Mouse (Mus musculus): ENCODE measurements around the gene Syde1. TPM values are rescaled to one million over a fixed set of nuclear protein-coding genes. Genes with fewer than 3 reads are reported as not detected.
A peak's percentile ranks its signal among the peaks of the same experiment; 100 is the strongest.

The Syde1 gene
- total RNA-seq, 2 experiments from 2014 or later: 7.8 to 8.5 TPM

DNA sequence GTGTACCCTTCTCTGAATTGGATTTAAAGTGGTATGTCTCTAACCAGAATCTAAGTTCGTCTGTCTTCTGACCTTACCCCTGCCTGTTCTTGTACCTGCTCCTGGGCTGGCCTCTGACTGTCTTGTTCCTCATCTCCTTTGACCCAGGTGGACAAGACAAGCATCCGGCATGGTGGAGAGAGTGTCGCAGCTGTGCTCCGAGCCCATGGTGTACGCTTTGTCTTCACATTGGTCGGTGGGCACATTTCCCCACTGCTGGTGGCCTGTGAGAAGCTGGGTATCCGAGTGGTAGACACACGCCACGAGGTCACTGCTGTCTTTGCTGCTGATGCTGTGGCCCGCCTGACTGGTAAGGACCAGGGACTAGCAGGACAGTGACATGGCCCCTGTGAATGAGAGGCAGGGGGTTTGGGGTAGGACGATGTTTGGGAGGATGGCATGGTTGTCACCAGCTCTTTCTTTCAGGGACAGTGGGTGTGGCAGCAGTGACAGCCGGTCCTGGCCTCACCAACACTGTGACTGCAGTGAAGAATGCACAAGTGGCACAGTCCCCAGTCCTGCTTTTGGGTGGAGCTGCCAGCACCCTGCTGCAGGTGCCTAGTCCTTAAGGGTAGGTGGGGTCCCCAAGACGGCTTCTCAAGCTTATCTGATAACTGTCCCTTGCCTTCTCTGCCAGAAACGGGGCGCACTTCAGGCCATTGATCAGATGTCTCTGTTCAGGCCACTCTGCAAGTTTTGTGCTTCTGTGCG lies 15.2 kb downstream of the Syde1 start:
- no peak for DNase-seq (ENCODE audit: low spot score in 2 of 2)

DNA sequence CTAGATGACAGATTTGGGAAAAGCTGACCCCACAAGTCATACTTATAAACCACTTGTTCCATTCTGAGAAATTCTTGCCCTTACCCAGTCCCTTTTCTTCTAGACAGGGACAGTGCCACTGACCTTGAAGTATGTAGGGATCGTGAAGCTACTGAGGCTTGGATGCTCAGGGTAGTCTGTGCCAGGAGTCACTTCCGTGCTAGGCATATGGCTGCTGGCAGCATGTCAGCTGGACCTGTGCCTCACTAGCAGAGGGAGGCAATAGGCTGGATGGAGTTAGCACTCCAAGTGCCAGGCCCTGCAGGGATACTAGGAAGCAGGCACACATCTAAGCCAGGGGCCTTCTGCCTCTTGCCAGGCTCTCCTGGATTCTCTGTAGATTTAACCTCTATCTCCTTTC lies 16.1 kb downstream of the Syde1 start:
- DNase-seq (ENCODE audit: low spot score in 2 of 2): peak; percentile 16 to 26

GRCm38 (mm10) chr10:78575105-78575632 lies 16.6 kb downstream of the Syde1 start:
- DNase-seq (ENCODE audit: low spot score in 2 of 2): no peak

- peak; percentile 90 to 94 for DNase-seq (ENCODE audit: low spot score in 2 of 2)
Observed at GRCm38 (mm10) chr10:78574250-78575104, 17.3 kb downstream of the Syde1 start, which contains the start of gene Ilvbl. Gene Ilvbl (plus strand): TSS chr10:78574346.

- DNase-seq (ENCODE audit: low spot score in 2 of 2): no peak
Observed at GRCm38 (mm10) chr10:78573226-78573625, 18.5 kb downstream of the Syde1 start.

GRCm38 (mm10) chr10:78570897-78571296 lies 20.9 kb downstream of the Syde1 start:
- DNase-seq (ENCODE audit: low spot score in 2 of 2): no peak

DNA sequence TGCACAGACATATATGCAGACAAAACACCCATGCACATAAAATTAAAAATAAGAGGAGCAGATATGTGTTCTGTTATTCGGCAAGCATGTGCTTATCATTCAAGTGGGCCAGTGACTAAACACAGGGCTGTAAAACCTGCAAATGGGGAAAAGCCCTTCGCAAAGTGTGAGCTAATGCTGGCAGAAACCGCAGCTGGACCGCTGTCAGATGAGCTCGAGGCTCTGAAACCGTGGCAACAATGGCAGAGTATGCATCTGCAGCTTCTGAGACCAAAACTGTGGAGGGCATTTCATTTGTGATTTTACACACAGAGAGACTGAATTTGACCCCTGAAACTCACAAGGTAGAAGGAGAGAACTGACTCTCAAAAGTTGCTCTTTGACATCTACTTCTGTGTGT lies 21.3 kb downstream of the Syde1 start:
- no peak for DNase-seq (ENCODE audit: low spot score in 2 of 2)

DNA sequence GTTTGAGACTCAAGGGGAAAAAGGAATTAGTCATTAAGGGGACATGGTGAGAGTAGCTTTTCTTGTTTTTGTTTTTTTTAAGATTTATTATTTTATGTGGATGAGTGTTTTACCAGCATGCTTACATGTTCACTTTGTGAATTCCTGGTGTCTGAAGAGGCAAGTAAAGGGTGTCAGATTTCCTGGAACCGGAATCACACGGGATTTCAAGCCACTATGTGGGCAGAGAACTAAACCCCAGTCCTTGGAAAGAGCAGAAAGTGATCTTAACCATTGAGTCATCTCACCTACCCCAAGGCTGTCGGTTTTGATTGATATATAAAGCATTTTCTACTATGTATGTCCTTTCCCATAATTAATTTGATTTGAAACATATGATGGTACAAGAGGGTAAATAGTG lies 22.1 kb downstream of the Syde1 start:
- no peak for DNase-seq (ENCODE audit: low spot score in 2 of 2)

DNA sequence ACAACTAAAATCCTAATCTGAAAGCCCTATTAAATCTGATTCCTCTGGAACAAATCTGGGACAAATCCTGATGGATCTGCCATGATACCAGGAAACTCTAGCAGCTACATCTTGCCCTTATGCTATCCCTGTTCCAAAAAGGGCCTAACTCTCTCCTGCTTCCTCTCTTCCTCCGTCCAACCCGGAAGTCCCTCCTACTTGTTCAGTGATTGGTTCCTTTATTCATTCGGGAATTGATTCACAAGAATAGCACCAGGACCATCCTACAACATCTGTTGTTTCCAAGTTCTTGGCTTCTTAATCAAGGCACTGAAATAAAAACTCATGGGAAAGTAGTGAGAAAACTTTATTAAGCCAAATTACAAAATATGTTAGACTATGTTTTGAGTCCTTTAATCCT lies 22.6 kb downstream of the Syde1 start:
- no peak for DNase-seq (ENCODE audit: low spot score in 2 of 2)

DNA sequence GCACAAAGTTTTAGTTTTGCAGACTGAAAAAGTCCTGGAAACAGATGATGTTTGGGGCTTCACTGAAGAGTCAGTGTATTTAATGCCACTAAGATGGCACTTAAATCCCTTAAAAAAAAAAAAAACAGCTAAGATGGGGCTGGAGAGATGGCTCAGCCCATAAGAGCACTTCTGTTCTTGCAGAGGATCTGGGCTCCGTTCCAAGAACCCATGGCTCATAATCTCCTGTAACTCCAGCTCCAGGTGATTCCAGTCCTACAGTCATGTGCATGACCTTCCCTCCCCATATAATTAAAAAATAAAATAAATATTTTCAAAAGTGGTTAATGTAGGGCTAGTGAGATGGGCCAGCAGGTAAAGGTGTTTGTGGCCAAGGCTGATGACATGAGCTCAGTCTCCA lies 26.7 kb downstream of the Syde1 start:
- DNase-seq (ENCODE audit: low spot score in 2 of 2): no peak

DNA sequence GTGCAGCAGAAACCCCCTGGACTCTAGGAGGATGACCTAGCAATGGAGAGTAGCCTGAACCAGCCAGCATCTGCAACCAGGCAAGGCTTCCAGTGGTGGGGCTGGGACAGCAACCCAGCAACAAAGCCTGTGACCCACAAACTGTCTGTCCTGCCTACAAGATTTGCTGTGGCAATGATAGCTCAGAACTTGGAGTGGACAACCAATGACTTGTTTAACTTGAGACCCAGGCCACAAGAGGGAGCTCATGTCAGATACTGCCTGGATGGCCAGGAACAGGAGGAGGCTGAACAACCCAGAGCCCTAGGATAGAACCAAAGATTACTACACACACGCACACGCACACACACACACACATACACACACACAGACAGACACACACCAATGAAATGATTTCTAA lies 50.8 kb downstream of the Syde1 start:
- peak; percentile 3 to 14 for DNase-seq (ENCODE audit: low spot score in 2 of 2)

Other genes with a start within 250 kb of the Syde1 start
- 100 to 1,000 TPM; 233 to 243 TPM for gene Agpat3, start 239.5 kb downstream of the Syde1 start, total RNA-seq (2021)
- gene Rrp1, start 178.9 kb downstream of the Syde1 start, total RNA-seq (2021): 100 to 1,000 TPM; 362 to 368 TPM
- 10 to 100 TPM; 38.5 to 40.4 TPM for gene Cstb, start 166.3 kb downstream of the Syde1 start, total RNA-seq (2021)
- 100 to 1,000 TPM; 124 to 128 TPM for gene Pdxk, start 127.0 kb downstream of the Syde1 start, total RNA-seq (2021)
- not detected for gene Olfr1358, start 74.5 kb downstream of the Syde1 start, total RNA-seq (2021)
- 10 to 100 TPM; 30.5 to 30.9 TPM for gene Ilvbl, start 17.6 kb downstream of the Syde1 start, total RNA-seq (2021)
- not detected for gene Olfr1357, start 26.1 kb upstream of the Syde1 start, total RNA-seq (2021)
- gene Casp14, start 126.3 kb upstream of the Syde1 start, total RNA-seq (2021): not detected
- gene Ccdc105, start 161.1 kb upstream of the Syde1 start, total RNA-seq (2021): under 1 TPM; 0.49 to 0.59 TPM
- gene Slc1a6, start 188.5 kb upstream of the Syde1 start, total RNA-seq (2021): 10 to 100 TPM; 12.7 to 14.1 TPM

Measured in left cerebral cortex, adult 18-20 months (tissue).